Mouse (Mus musculus) layer of hippocampus, adult 2 months (tissue): Measurements from ENCODE around the gene Gm21677. TPM values are rescaled to one million over a fixed set of nuclear protein-coding genes. Genes with fewer than 3 reads are reported as not detected.
"Not testable (repeated sequence)": the region's sequence is repeated elsewhere in the genome, so short reads cannot be mapped to it uniquely, and the experiment has no call there.

Experiments used
- DNase-seq, 2 experiments: peaks; one replicate each; pipeline ENCODE4 v3.0.0; 2022; ENCODE audit warnings: low spot score in 2 of 2
- H3K27ac ChIP-seq: fragments of 200-600 bp; 2 replicates; pipeline ENCODE4 v1.8.1; 2022
- H3K4me3 ChIP-seq: fragments of 200-600 bp; 2 replicates; pipeline ENCODE4 v1.8.1; 2022; ENCODE audit warnings: mild to moderate bottlenecking
- long read RNA-seq, 2 experiments: library from polyadenylated mRNA; stranded (forward); transcript quantifications; one replicate each; pipeline ENCODE4 v2.0.0; 2021; ENCODE audit warnings: borderline mapping rate in 2 of 2
- total RNA-seq, 2 experiments: library from RNA; stranded (reverse); gene quantifications; 2 replicates each; pipeline ENCODE4 v1.2.3; 2021

The Gm21677 gene
- not detected for total RNA-seq
- long read RNA-seq, experiment 1, result 0 reads
- long read RNA-seq, experiment 2, result 0 reads

DNA sequence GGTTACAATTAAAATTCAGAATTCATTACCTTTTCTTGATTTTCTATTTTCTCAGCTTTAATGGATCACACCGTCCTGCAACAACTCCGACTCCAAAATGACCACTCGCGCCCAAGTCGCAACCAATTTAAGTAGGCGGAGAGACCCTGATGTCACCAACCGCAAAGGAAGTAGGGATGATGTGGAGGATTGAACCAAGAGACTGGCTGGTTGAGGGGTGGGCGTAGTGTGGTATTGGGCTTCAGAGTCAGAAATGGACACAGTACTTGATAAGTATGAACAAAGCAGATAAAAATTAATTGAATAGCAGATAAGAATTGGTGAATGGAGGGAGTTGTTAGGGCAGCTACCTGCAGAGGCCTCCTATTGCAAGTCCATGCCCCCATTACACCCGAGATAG lies at the start of gene Gm21677:
Gene Gm21677, minus strand, starts transcription at position 101 of the 400 bp plus-strand sequence.
- H3K27ac ChIP-seq, H3K4me3 ChIP-seq, DNase-seq: not testable (repeated sequence)

DNA sequence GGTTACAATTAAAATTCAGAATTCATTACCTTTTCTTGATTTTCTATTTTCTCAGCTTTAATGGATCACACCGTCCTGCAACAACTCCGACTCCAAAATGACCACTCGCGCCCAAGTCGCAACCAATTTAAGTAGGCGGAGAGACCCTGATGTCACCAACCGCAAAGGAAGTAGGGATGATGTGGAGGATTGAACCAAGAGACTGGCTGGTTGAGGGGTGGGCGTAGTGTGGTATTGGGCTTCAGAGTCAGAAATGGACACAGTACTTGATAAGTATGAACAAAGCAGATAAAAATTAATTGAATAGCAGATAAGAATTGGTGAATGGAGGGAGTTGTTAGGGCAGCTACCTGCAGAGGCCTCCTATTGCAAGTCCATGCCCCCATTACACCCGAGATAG lies 39.0 kb upstream of the Gm21677 start, which contains the start of gene Gm21693:
Gene Gm21693, minus strand, starts transcription at position 101 of the 400 bp plus-strand sequence.
- DNase-seq, H3K4me3 ChIP-seq, H3K27ac ChIP-seq: not testable (repeated sequence)

DNA sequence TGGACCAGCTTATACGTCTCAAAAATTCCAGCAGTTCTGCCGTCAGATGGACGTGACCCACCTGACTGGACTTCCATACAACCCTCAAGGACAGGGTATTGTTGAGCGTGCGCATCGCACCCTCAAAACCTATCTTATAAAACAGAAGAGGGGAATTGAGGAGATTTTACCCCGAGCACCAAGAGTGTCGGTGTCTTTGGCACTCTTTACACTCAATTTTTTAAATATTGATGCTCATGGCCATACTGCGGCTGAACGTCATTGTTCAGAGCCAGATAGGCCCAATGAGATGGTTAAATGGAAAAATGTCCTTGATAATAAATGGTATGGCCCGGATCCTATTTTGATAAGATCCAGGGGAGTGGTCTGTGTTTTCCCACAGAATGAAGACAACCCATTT lies 34.4 kb upstream of the Gm21677 start:
- not testable (repeated sequence) for H3K4me3 ChIP-seq, H3K27ac ChIP-seq
- DNase-seq, result peak in 1 of 2 experiments; percentile 9

Other genes starting within 250 kb of the Gm21677 start
- gene Gm21693, start 38.9 kb upstream of the Gm21677 start, total RNA-seq, result not detected
- not detected for gene Gm21704, start 103.7 kb upstream of the Gm21677 start, total RNA-seq
- not detected for gene Gm21708, start 103.7 kb upstream of the Gm21677 start, total RNA-seq